Mouse (Mus musculus): ENCODE data around the gene Fbxo4. TPM values are rescaled to one million over a fixed set of nuclear protein-coding genes. Genes with fewer than 3 reads are reported as not detected.

Gene Fbxo4
- total RNA-seq, 2 experiments from 2014 or later, result 7.6 to 9.2 TPM

DNA sequence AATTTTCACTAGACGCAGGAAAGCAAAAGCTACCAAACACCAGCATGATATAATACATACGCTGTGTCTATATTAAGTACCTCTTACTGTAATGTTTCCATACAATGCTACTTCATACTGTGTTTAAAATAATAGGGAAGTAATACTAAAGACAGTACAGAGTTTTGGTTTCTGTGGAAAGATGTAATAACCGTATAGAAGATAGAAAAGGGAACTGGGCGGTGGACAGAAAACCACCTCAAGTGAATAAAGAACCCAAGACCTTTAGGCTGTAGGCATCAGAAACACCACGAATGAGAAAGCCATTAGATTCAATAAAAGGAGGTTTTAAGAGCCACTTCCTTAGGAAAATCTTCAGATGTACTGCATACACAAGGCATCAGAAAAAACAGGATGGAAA is 3.4 kb upstream of the Fbxo4 start:
- no peak for DNase-seq (ENCODE audit: low spot score in 2 of 2)

GRCm38 (mm10) chr15:3979871-3980270 is 498 bp upstream of the Fbxo4 start:
- no peak for DNase-seq (ENCODE audit: low spot score in 2 of 2)

GRCm38 (mm10) chr15:3978279-3978678 is 1.1 kb downstream of the Fbxo4 start:
- no peak for DNase-seq (ENCODE audit: low spot score in 2 of 2)

DNA sequence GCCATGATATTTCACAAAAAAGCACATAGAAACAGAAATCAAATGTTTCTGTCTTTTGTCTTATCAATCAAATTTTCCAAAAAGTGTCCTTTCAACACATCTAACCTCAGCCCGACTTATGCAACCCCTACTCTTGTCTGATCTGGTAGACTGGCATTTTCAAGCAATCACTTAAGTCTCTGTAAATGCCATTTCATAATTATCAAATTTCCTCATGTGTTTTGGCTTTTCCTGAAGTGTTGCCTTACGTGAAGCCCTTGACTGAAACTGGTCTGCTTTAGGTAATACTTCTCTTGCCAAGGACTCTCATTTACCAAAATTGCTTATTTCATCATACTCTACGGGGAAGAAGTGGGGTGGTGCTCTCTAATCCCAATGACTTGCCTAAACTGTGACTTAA is 6.1 kb downstream of the Fbxo4 start:
- no peak for DNase-seq (ENCODE audit: low spot score in 2 of 2)

DNA sequence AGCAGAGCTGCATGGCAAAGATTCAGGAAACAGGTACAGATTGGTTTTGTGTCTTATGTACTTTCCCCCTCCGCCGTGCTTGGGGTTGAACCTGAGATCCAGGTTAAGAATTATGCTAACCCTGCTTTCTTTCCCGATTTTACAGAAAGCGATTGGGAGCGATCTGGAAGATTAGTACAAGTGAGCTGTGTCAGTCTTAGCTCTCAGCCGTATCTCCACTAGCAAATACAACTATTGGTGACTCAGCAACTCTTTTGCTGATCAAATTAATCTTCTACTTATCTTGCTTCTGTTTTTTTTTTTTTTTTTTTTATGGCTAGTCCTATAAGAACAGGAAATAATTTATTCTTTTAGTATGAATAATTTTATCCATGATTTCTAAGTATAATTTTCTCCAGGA is 9.2 kb downstream of the Fbxo4 start:
- no peak for DNase-seq (ENCODE audit: low spot score in 2 of 2)

GRCm38 (mm10) chr15:3969743-3970142 is 9.6 kb downstream of the Fbxo4 start:
- DNase-seq (ENCODE audit: low spot score in 2 of 2), result no peak

DNA sequence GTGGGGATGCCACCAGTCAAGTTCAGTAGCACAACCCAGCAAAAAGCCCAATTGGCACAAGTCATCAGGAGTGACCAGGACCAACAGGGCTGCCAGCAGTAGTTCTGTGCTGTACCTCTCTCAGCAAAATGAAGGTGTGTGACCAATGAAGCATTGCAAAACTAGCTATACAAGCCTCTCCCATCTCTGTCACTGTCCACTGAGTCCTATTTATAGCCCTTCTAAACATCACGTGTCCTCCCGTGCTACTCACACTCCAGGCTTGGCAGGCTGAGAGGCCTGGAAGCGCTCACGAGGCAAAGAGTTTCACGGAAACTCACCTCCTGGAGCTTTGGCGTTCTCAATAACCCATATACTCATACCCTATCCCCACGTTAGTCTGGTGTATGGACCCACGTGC is 17.1 kb downstream of the Fbxo4 start:
- DNase-seq (ENCODE audit: low spot score in 2 of 2), result no peak

DNA sequence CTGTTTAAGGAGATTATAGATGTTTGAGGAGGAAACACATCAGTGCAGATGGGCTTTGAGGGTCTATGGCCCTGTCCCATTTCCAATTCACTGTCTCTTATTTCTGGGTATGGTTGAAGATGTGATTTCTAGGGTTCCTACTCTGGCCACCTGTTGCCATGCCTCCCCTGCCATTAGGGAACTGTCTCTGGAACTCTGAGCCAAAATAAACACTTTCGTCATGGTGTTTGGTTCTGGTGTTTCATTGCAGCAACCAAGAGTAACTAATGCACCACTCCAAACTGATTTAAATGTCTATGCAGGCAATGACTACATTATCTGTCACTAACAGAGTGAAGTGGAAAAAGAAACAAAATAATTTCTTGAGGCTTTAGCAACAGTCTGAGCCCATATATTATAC is 19.3 kb downstream of the Fbxo4 start:
- DNase-seq (ENCODE audit: low spot score in 2 of 2), result no peak

DNA sequence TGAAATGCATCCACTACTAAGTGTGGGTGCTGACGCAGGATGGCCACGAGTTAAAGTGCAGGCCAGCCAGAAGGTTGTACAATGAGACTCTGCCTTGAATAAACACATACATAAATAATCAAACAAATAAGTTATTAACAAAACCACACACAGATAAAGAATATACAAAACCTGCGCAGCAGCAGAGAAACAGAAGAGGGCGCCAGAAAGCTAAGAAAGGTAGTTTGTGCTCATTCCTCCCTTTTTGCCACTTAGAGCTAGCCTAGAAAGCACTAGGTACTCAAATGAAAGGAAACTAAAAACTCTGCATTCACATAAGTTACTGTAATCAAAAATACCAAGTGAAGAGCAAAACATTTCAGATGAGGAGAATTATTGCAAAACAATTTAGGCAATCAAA is 21.4 kb downstream of the Fbxo4 start:
- DNase-seq (ENCODE audit: low spot score in 2 of 2), result no peak

- no peak for DNase-seq (ENCODE audit: low spot score in 2 of 2)
Measured at GRCm38 (mm10) chr15:3954971-3955370, 24.4 kb downstream of the Fbxo4 start.

DNA sequence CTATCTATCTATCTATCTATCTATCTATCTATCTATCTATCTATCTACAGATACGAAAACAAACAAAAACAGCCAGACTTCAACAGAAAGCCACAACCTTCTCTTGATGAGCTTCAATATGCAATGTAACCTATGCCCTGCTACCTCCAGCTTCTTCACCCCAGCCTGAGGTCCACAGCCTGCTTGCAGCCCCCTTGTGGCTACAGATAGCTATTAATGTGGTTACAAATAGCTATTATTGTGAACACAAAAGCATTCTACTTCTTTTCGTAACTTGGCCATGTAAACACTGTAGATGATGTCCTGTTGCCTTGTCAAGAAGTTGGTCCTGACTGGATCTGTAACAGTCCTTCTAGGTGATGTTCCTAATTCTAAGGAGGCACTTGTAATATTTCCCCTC is 41.2 kb downstream of the Fbxo4 start:
- no peak for DNase-seq (ENCODE audit: low spot score in 2 of 2)

DNA sequence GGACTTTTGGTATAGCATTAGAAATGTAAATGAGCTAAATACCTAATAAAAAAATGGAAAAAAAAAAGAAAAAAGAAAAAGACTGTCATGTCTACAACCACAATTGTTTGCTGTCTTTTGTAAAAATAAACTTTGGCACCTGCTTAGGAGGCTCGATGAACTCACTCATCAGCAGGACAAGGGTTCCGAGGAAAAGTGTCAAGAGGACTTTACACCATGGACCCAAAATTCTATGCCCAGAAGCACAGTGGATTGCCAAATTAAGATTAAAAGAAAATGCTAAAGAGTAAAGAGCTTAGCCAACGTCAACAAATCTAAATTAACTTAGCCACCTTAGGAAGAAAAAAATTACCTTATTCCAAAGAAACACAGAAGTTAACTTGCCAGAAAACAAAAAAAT is 43.3 kb downstream of the Fbxo4 start:
- DNase-seq (ENCODE audit: low spot score in 2 of 2), result no peak

GRCm38 (mm10) chr15:3933466-3933865 is 45.9 kb downstream of the Fbxo4 start:
- no peak for DNase-seq (ENCODE audit: low spot score in 2 of 2)

DNA sequence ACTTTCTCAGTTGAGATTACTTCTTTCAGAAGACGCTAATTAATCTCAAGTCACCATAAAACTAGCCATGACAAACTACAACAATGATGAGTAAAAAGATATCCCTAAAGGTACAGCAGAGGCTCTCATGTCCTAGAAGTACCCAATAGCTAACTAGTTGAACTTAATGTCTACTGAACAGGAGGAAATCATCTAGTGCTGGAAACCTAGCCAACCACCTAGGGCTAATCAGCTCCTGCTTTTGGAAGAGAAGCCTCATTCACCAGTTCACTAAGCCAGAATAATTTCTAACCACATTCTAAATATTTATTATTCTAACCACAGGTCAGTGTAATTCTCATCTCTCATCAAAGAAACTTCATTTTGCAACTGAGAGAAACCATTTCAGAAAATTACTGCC is 47.4 kb downstream of the Fbxo4 start:
- no peak for DNase-seq (ENCODE audit: low spot score in 2 of 2)

Other genes starting within 250 kb of the Fbxo4 start
- gene AW549877, start 16.2 kb upstream of the Fbxo4 start, total RNA-seq (2021), result 10 to 100 TPM; 19.2 to 22.8 TPM
- 10 to 100 TPM; 80.8 to 87.5 TPM for gene Oxct1, start 46.8 kb upstream of the Fbxo4 start, total RNA-seq (2021)